Mouse (Mus musculus) forebrain, embryonic 11.5 days (tissue): ENCODE data around the gene P2ry2. TPM values are rescaled to one million over a fixed set of nuclear protein-coding genes. Genes with fewer than 3 reads are reported as not detected.

ENCODE experiments used
- ATAC-seq: fragments of 200-750 bp; cut with Nextera tagmentation; replicated peaks from 2 replicates; pipeline ENCODE4 v1.8.0; 2017; ENCODE audit warnings: moderate TSS enrichment; ENCODE audit not compliant: low FRiP score
- DNase-seq: peaks from one replicate; pipeline ENCODE4 v3.0.0-alpha.2; 2017; ENCODE audit warnings: low spot score
- H3K27ac ChIP-seq: fragments of 300-500 bp; sonication (generic); 2 replicates; pipeline ENCODE4 v1.5.1; 2014; ENCODE audit warnings: low read depth, low read length
- H3K27me3 ChIP-seq: fragments of 300-500 bp; sonication (generic); 2 replicates; pipeline ENCODE4 v1.6.1; 2014; ENCODE audit warnings: mild to moderate bottlenecking, low read length, mixed read lengths; ENCODE audit not compliant: control insufficient read depth, insufficient read depth
- H3K36me3 ChIP-seq: fragments of 300-500 bp; sonication (generic); 2 replicates; pipeline ENCODE4 v1.6.1; 2014; ENCODE audit warnings: mild to moderate bottlenecking, low read length, moderate library complexity, mixed read lengths; ENCODE audit not compliant: control insufficient read depth, insufficient read depth
- H3K4me1 ChIP-seq: fragments of 300-500 bp; sonication (generic); replicated peaks from 2 replicates; pipeline ENCODE4 v1.6.1; 2014; ENCODE audit warnings: low read length, mixed read lengths; ENCODE audit not compliant: control insufficient read depth, insufficient read depth
- H3K4me2 ChIP-seq: fragments of 300-500 bp; sonication (generic); 2 replicates; pipeline ENCODE4 v1.6.1; 2014; ENCODE audit warnings: low read depth, mild to moderate bottlenecking, low read length, moderate library complexity, mixed read lengths; ENCODE audit not compliant: severe bottlenecking
- H3K4me3 ChIP-seq: fragments of 300-500 bp; sonication (generic); 2 replicates; pipeline ENCODE4 v1.5.1; 2014; ENCODE audit warnings: low read depth, low read length
- H3K9ac ChIP-seq: fragments of 300-500 bp; sonication (generic); 2 replicates; pipeline ENCODE4 v1.6.1; 2014; ENCODE audit warnings: low read length
- H3K9me3 ChIP-seq: fragments of 300-500 bp; sonication (generic); 2 replicates; pipeline ENCODE4 v1.6.1; 2016; ENCODE audit warnings: low read length, mixed read lengths; ENCODE audit not compliant: control insufficient read depth
- WGBS: fragments of 180-500 bp; shearing (Covaris S2); extraction: QIAGEN DNeasy Blood & Tissue Kit; methylation state at CpG from one replicate; pipeline ENCODE4 v1.1.7; 2014; 5-methylcytosine and 5-hydroxymethylcytosine counted together
- polyA plus RNA-seq: library from polyadenylated mRNA; unstranded; fragments of >200 nt; fragmentation: Nextera tagmentation; extraction: Ambion mirVana; gene quantifications from 2 replicates; pipeline ENCODE4 v1.2.1, GENCODE M21; 2014

P2ry2 gene
- polyA plus RNA-seq = 0.23 and 0.29 TPM in 2 replicates

- H3K4me3 ChIP-seq = peak within 1 kb of the TSS; percentile 44
- peaks cover 37% of the 10 kb centered on the region for H3K27me3 ChIP-seq
- H3K27ac ChIP-seq = no peak within 1 kb of the TSS
- no peak for ATAC-seq
- DNase-seq = no peak
- peaks cover 3% of the 10 kb centered on the region; the same call in 1 of the 2 replicates for H3K4me1 ChIP-seq
- peak within 1 kb of the TSS; percentile 94 for H3K4me2 ChIP-seq
- no peaks in the 10 kb centered on the region for H3K9me3 ChIP-seq
- H3K9ac ChIP-seq = peak within 1 kb of the TSS; percentile 41
- no peaks in the 10 kb centered on the region for H3K36me3 ChIP-seq
- WGBS = 57% methylated on average over 4 of the region's 4 CpGs
These were observed at the start of gene P2ry2 for GRCm38 (mm10) chr7:101012541-101012940. Gene P2ry2 (minus strand): TSS chr7:101012866.

- no peaks in the 10 kb centered on the region for H3K4me1 ChIP-seq
- no peak for DNase-seq
- H3K9me3 ChIP-seq = no peaks in the 10 kb centered on the region
- H3K36me3 ChIP-seq = no peaks in the 10 kb centered on the region
- no peak overlapping the region for H3K9ac ChIP-seq
- no peak for ATAC-seq
- 79% methylated on average over 6 of the region's 6 CpGs for WGBS
- no peak overlapping the region for H3K27ac ChIP-seq
- H3K4me2 ChIP-seq = no peak overlapping the region
- no peak overlapping the region for H3K4me3 ChIP-seq
- H3K27me3 ChIP-seq = no peaks in the 10 kb centered on the region
These were observed 49.6 kb upstream of the P2ry2 start for GRCm38 (mm10) chr7:101062246-101062645.

GRCm38 (mm10) chr7:101061381-101061780 is 48.7 kb upstream of the P2ry2 start:
- Histone ChIP-seq H3K9me3 (no peaks in the 10 kb centered on the region), H3K4me2 (peak overlapping the region; percentile 15; the same call in 1 of the 2 replicates), H3K27ac (no peak overlapping the region), H3K9ac (no peak overlapping the region), H3K4me3 (no peak overlapping the region), H3K27me3 (no peaks in the 10 kb centered on the region), H3K36me3 (no peaks in the 10 kb centered on the region), H3K4me1 (no peaks in the 10 kb centered on the region)
- DNase-seq (peak; percentile 92), ATAC-seq (peak; percentile 61; the same call in 1 of the 2 replicates)
- WGBS = 8% methylated on average over 17 of the region's 17 CpGs

GRCm38 (mm10) chr7:101060476-101060875 is 47.8 kb upstream of the P2ry2 start:
- ATAC-seq = no peak
- WGBS = 71% methylated on average over 5 of the region's 5 CpGs
- H3K4me2 ChIP-seq = no peak overlapping the region
- no peaks in the 10 kb centered on the region for H3K27me3 ChIP-seq
- no peaks in the 10 kb centered on the region for H3K36me3 ChIP-seq
- H3K9me3 ChIP-seq = no peaks in the 10 kb centered on the region
- no peak for DNase-seq
- no peaks in the 10 kb centered on the region for H3K4me1 ChIP-seq
- H3K4me3 ChIP-seq = no peak overlapping the region
- H3K9ac ChIP-seq = no peak overlapping the region
- no peak overlapping the region for H3K27ac ChIP-seq

GRCm38 (mm10) chr7:101059188-101059587 is 46.5 kb upstream of the P2ry2 start:
- ATAC-seq = no peak
- Histone ChIP-seq H3K4me2 (no peak overlapping the region), H3K36me3 (no peaks in the 10 kb centered on the region), H3K9ac (no peak overlapping the region), H3K9me3 (no peaks in the 10 kb centered on the region), H3K4me3 (no peak overlapping the region), H3K27me3 (no peaks in the 10 kb centered on the region), H3K27ac (no peak overlapping the region), H3K4me1 (no peaks in the 10 kb centered on the region)
- no peak for DNase-seq
- 90% methylated on average over 5 of the region's 5 CpGs for WGBS

- no peak overlapping the region for H3K27ac ChIP-seq
- H3K4me3 ChIP-seq = no peak overlapping the region
- ATAC-seq = no peak
- H3K36me3 ChIP-seq = no peaks in the 10 kb centered on the region
- H3K9ac ChIP-seq = no peak overlapping the region
- DNase-seq = no peak
- H3K4me2 ChIP-seq = no peak overlapping the region
- H3K4me1 ChIP-seq = no peaks in the 10 kb centered on the region
- H3K9me3 ChIP-seq = no peaks in the 10 kb centered on the region
- H3K27me3 ChIP-seq = no peaks in the 10 kb centered on the region
- WGBS = 71% methylated on average over 4 of the region's 4 CpGs
These were observed 44.6 kb upstream of the P2ry2 start for GRCm38 (mm10) chr7:101057309-101057708.

- WGBS = 84% methylated on average over 2 of the region's 2 CpGs
- Histone ChIP-seq H3K36me3 (no peaks in the 10 kb centered on the region), H3K4me1 (no peaks in the 10 kb centered on the region), H3K4me3 (no peak overlapping the region), H3K9me3 (no peaks in the 10 kb centered on the region), H3K27me3 (no peaks in the 10 kb centered on the region), H3K4me2 (no peak overlapping the region), H3K27ac (no peak overlapping the region), H3K9ac (no peak overlapping the region)
- DNase-seq (no peak), ATAC-seq (no peak)
These were observed 40.5 kb upstream of the P2ry2 start for GRCm38 (mm10) chr7:101053136-101053535.

GRCm38 (mm10) chr7:101051551-101052221 is 39.0 kb upstream of the P2ry2 start:
- no peaks in the 10 kb centered on the region for H3K9me3 ChIP-seq
- peak; percentile 74 for DNase-seq
- no peaks in the 10 kb centered on the region for H3K36me3 ChIP-seq
- no peak overlapping the region for H3K27ac ChIP-seq
- no peak overlapping the region for H3K4me2 ChIP-seq
- no peak overlapping the region for H3K4me3 ChIP-seq
- peak overlapping the region; percentile 14; the same call in 1 of the 2 replicates for H3K9ac ChIP-seq
- WGBS = 19% methylated on average over 11 of the region's 11 CpGs
- peak; percentile 58; the same call in 1 of the 2 replicates for ATAC-seq
- H3K4me1 ChIP-seq = no peaks in the 10 kb centered on the region
- no peaks in the 10 kb centered on the region for H3K27me3 ChIP-seq
